Mouse (Mus musculus) large intestine, adult 2 months (tissue): ENCODE measurements around the gene Ablim2. TPM values are rescaled to one million over a fixed set of nuclear protein-coding genes. Genes with fewer than 3 reads are reported as not detected.

Experiments used
- DNase-seq: peaks from one replicate; pipeline ENCODE4 v3.0.0-alpha.2; 2012; ENCODE audit warnings: low read depth, low spot score
- WGBS: fragments of 180-500 bp; shearing (Covaris S2); methylation state at CpG from one replicate; pipeline ENCODE4 v1.1.7; 2018; 5-methylcytosine and 5-hydroxymethylcytosine counted together
- polyA plus RNA-seq: library from polyadenylated mRNA; depleted of rRNA; stranded (reverse); fragments of >200 nt; gene quantifications from 2 replicates; pipeline ENCODE4 v1.2.3, GENCODE M21; 2012

Gene Ablim2
- polyA plus RNA-seq, 1 experiment = 6.9 TPM

- WGBS = 31% methylated on average over 5 of the region's 5 CpGs
- DNase-seq = no peak
Observed at GRCm38 (mm10) chr5:35799090-35799489, 41.4 kb downstream of the Ablim2 start.

DNA sequence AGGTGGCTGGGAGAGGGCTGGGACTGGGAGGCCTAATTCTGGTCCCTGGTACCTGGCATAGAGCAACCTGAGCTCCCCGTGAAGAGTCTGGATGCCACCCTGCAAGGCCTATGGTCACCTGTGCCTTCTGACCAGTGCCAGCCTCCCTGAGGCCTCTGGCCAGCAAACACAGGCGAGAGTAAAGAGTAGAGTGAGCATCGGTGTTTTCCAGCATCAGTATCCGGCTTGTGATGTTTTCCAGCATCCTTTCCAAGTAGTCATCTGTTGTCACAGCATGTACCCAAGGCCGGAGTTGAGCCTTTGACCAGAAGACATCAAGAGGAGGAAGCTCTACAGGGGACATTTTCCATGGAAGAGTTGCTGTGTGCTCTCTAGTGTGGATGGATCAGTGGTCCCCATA lies 45.7 kb downstream of the Ablim2 start:
- WGBS = 88% methylated on average over 5 of the region's 5 CpGs
- DNase-seq = no peak

- WGBS = 88% methylated on average over 4 of the region's 4 CpGs
- no peak for DNase-seq
Observed at GRCm38 (mm10) chr5:35804685-35805084, 47.0 kb downstream of the Ablim2 start.

DNA sequence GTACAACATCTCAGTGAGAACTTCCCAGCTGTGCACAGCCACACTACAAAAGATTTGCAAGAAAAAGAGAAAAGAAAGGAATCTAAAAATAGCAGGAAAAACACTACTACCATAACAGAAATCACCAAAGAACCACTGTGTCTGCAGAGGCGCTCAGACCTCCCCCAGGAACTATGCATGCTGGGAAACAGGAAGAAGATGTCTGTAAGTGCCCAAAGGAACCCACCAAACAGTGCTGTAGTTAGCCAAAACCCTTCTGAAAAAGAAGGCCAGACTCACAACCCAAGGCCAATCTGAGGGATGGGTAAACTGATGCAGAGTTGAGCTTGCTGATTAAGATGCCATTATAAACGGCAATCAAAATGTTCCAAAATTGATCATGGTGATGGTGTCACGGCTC lies 47.5 kb downstream of the Ablim2 start:
- no peak for DNase-seq
- 88% methylated on average over 3 of the region's 3 CpGs for WGBS

- no peak for DNase-seq
- WGBS = 59% methylated on average over 8 of the region's 8 CpGs
Observed at GRCm38 (mm10) chr5:35807018-35807417, 49.3 kb downstream of the Ablim2 start.

- DNase-seq = no peak
- WGBS = 79% methylated on average over 3 of the region's 3 CpGs
Observed at GRCm38 (mm10) chr5:35810526-35810925, 52.8 kb downstream of the Ablim2 start.

GRCm38 (mm10) chr5:35811639-35812295 lies 54.1 kb downstream of the Ablim2 start:
- no peak for DNase-seq
- WGBS = 69% methylated on average over 13 of the region's 13 CpGs

DNA sequence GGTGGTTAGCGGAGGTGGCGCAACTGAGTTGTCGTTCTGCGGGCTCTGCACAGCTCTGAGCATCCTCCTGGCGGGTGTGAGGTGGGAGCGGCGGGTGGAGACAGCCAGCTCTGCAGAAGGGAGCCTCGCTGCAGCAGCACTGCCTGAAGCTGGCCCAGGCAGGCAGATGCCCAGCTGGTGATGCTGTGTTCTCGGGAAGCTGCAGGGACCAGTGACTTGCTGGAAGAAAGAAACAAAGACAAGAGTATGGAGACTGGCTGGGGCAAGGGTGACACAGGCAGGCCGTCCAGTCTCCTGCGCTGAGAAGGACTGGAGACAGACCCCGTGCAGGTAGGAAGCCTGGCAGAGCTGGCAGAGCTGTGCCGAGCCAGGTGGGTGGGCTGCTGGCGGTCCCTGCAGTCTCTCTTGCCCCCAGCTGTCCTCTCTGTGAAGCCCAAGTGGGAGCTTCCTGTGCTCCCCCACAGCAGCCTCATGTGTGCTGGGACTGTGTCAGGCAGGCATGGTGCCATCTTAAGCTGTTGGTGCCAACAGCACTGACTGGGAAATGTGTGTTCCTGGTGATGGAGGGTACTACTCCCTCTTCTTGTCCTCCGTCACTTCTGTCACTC lies 56.8 kb downstream of the Ablim2 start:
- 62% methylated on average over 15 of the region's 15 CpGs for WGBS
- no peak for DNase-seq

DNA sequence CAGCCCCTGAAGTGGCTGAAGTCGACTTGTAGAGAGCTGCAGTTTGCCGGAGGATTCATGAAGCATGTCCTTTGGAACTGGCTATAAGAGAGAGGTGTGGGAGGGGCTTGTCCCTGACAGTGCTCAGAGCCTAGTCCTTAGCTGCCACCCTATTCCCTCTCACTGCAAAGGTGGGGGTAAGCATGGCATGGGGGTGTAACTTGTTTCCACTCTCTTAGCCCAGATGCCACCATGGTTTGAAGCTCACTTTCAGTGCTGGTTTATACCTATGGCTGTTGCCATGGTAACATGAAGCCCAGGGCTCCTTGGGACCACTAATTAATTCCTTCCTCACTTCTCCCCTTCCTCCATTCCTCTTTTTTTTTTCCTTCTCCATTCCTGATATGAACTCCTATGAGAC lies 57.4 kb downstream of the Ablim2 start:
- 30% methylated on average over 2 of the region's 2 CpGs for WGBS
- no peak for DNase-seq

DNA sequence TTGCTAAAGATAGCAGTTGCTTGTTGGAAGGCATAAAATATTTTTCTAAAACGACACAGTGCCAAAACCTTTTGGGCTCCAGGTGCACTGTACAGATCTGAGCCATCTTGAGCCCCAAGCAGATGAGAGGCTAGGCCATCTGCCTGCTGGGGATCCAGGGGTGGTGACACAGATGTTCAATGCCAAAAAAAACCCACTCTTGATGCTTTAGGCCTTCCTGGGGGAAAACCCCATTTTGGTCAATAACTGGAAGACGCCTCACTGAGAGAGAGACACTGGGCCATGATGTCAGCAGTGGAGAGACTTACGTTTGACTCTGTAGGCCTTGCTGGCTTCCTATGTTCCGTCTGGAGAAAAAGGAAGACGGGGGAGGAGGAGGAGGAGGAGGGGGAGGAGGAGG lies 59.6 kb downstream of the Ablim2 start:
- 74% methylated on average over 4 of the region's 5 CpGs for WGBS
- no peak for DNase-seq

DNA sequence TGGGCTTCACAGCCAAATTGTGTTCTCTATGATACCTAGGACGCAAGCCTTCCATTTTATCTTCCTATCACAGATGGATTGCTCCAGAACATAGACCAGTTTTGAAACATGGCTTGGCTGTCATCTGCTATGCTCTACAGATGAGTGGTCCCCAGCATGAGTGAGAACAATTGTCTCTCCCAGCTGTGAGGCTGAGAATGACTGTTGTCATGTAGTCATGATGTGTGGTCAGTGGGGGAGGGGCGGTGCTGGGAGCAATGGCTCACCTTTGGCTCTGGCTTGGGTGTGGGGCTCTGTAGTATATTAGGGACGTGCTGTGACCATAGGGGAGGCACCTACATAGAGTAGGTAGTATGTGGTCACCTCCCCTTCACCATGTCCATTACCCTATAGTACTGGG lies 60.2 kb downstream of the Ablim2 start:
- 85% methylated on average over 3 of the region's 3 CpGs for WGBS

DNA sequence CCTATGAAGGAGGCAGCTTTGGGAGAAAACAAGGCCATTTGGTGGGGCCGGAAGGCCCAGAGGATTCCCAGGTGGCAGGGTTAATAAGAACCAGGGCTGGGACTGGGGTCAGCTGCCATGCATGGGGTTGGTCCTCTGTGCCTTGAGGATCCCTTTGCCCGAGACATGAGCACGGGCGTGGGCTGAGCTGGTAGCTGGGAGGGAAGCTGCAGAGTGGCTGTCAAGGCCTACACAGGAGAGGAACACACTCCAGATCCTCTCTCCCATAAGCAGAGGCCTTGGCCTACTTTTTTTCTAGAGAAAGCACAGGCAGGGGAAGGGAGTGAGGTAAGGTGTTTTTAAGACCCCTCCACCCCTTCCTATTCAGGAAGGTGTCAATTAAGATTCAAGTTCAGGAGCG lies 65.0 kb downstream of the Ablim2 start:
- WGBS = 87% methylated on average over 5 of the region's 5 CpGs
- DNase-seq = no peak

More for the DNA sequence above, 60.2 kb downstream of the Ablim2 start:
- DNase-seq = no peak

DNA sequence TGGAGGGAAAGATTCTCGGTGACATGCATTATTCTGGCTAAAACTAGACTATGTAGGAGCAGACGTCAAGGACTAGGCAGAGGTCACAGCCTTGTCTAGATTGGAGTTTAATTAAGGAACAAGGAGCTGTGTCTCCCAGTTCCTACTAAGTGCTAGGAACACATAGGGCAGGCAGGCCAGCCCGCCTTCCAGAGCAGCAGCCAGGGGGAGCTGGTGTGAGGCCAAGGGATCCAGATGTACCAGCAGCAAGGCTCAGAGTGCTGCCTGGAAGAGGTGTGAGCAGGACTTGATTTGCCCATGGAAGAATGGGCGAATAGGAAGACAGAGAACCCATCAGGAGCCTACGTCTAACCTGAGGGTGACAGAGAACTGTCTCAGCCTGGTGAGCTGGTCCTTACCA lies 68.8 kb downstream of the Ablim2 start:
- no peak for DNase-seq
- 67% methylated on average over 5 of the region's 5 CpGs for WGBS

GRCm38 (mm10) chr5:35827075-35827474 lies 69.4 kb downstream of the Ablim2 start:
- no peak for DNase-seq
- WGBS = 67% methylated on average over 14 of the region's 14 CpGs

DNA sequence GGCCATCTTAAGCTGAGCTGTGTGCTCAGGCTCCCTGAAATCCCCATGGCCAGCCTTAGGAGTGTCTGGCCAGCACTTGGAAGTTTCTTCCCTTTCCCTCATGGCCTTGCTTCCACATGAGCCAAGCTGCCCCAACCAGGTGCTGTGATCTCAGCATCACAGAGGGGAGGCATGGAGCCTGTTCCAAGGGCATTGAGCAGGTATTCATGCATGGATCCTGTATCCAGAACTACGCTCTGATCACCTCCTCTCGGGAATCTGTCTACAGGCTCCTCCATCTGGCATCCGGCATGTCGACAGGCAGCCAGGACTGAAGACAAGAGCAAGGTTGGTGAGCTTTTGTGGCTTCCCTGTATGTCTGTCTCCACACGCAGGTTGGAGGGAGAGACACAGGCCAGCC lies 70.2 kb downstream of the Ablim2 start:
- DNase-seq = no peak
- 90% methylated on average over 5 of the region's 5 CpGs for WGBS

- WGBS = 81% methylated on average over 3 of the region's 3 CpGs
- no peak for DNase-seq
Observed at GRCm38 (mm10) chr5:35830101-35830500, 72.4 kb downstream of the Ablim2 start.

GRCm38 (mm10) chr5:35833881-35834280 lies 76.2 kb downstream of the Ablim2 start:
- WGBS = 86% methylated on average over 4 of the region's 4 CpGs
- DNase-seq = no peak

DNA sequence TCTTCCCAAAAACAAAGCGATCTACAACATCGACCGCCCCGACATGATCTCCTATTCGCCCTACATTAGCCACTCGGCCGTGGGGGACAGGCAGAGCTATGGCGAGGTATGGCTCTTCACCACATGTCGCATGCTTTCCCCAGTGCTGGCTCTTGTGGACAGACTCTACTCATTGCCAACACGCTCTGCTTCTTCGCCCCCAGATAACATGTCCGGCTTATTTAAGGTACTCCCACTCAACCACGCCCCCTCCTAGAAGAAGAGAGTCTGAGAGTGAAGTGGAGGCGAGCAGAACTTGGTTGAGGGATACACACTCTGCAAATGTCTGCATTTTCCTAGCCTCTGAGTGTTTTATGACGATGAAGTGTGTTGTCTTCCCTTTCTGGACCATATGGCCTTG lies 79.3 kb downstream of the Ablim2 start:
- no peak for DNase-seq
- 90% methylated on average over 15 of the region's 15 CpGs for WGBS

DNA sequence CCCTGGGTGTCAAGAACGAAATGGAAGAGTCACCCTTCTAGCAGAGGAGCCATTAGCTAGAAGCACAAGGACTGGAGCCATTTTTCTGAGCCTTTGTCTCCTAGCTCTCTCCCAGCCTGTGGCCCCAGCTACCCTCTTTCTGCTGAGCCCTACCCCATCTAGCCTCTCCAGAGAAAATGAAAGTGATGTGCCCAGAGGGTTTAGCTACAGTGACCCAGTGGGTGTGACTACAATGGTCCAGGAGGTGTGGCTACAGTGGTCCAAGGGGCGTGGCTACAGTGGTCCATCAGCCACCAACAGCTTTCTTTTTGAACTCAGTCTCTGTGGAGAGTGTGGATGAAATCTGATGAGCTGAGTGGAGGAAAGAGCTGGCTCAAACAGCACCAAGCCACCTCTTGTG lies 81.6 kb downstream of the Ablim2 start:
- WGBS = 34% methylated on average over 2 of the region's 2 CpGs
- no peak for DNase-seq

- no peak for DNase-seq
- WGBS = 73% methylated on average over 5 of the region's 5 CpGs
Observed at GRCm38 (mm10) chr5:35851485-35851884, 93.8 kb downstream of the Ablim2 start.

GRCm38 (mm10) chr5:35853463-35853862 lies 95.8 kb downstream of the Ablim2 start:
- WGBS = 84% methylated on average over 4 of the region's 4 CpGs
- DNase-seq = no peak

DNA sequence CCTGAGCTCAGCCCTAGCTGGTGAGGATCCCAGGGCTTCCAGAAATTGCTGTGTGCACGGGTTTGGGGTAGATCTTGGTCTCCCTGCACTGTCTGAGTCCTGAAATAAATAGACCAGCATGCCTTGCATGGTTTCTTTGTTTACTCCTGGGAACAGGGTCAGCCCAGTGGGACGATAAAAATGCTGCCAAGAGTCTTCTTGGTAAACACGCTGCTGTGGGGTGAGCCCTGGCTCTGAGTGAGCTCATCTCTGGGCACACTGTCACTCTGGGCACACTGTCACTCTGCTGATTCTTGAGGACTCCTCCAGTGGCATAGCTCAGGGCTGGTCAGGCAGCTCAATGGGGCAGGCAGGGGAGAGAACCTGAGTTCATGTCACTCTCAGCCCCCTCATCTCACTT lies 98.6 kb downstream of the Ablim2 start:
- no peak for DNase-seq
- 11% methylated on average over 3 of the region's 3 CpGs for WGBS
